Mouse (Mus musculus): Measurements from ENCODE around the gene Cbx4. TPM values are rescaled to one million over a fixed set of nuclear protein-coding genes. Genes with fewer than 3 reads are reported as not detected.
A peak's percentile ranks its signal among the peaks of the same experiment; 100 is the strongest.

Gene Cbx4
- polyA plus RNA-seq, 1 experiment from 2014 or later, result 12.7 TPM

- no peak overlapping the region for H3K4me2 ChIP-seq
- H3K9ac ChIP-seq, result peak overlapping the region; percentile 17; the same call in 1 of the 2 replicates
- ATAC-seq (ENCODE audit: low FRiP score), result no peak
- H3K4me1 ChIP-seq, result peaks cover 51% of the 10 kb centered on the region
- WGBS, result 43% methylated on average over 23 of the region's 23 CpGs
- no peaks in the 10 kb centered on the region for H3K36me3 ChIP-seq (replicated peaks)
- H3K27me3 ChIP-seq, result peaks cover 32% of the 10 kb centered on the region
- no peaks in the 10 kb centered on the region for H3K9me3 ChIP-seq
- 0 out of 2 replicates have a peak overlapping the region, but pooled peaks have one; percentile 0 for H3K27ac ChIP-seq
- no peak overlapping the region for H3K4me3 ChIP-seq (replicated peaks)
Observed at GRCm38 (mm10) chr11:119125929-119126861, 40.2 kb upstream of the Cbx4 start.

DNA sequence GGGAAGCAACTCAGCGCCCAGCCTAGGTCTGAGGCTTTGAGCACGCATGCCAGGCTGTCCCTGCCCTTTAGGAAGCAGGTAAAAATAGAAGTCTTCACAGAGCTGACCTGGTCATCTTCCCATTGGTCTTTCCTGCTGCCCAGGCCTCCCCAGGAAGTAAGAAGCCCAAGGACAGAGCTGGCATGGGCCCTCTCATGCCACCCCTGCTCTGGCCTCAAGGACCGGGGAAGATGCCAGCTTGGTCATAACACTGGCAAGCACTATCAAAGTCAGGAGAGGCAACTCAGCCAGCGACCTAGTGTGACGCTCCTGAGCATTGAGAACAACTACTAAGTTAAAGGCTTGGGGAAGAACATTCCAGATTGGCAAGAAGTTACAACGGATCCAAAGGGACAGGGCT is 38.5 kb upstream of the Cbx4 start:
- H3K4me1 ChIP-seq, result peaks cover 39% of the 10 kb centered on the region

DNA sequence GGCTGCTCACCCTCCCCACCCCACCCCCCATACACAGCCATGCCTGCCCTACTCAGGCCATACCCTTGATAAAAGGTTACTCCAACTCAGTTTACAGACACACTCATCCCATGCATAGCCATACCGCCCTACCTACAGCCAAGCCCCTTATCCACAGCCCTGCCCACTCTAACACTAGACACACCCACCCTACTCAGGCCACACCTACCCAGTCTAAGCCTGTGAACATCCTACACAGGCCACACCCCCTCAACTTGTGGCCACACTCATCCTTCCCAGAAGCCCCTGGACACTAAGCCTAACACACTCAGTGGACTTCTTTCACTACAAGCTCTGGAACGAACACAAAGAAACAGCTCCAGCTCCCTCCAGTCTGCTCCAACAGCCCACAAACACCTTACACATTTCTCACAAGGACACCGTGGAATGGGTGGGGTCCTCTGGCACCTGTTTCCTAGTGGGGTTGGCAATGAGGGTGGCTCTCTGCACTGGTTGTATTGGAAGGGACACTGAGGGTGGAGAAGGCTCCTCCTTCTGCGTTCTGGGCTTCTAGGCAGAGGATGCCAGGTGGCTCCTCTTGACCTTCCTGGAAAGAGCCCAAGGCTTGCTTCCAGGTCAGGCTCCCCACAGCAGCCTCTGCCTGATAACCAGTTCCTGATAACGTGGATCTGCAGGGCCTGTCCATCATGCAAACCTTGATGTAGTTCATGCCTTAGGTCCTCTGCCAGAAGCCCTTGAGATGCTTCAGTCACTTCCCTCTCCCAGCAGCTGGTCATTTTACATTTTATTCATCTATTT is 37.7 kb upstream of the Cbx4 start:
- 82% methylated on average over 5 of the region's 5 CpGs for WGBS
- H3K9me3 ChIP-seq, result no peaks in the 10 kb centered on the region
- no peak overlapping the region for H3K9ac ChIP-seq
- no peak overlapping the region for H3K4me2 ChIP-seq
- ATAC-seq (ENCODE audit: low FRiP score), result no peak
- no peak overlapping the region for H3K4me3 ChIP-seq (replicated peaks)
- peaks cover 36% of the 10 kb centered on the region for H3K4me1 ChIP-seq
- peaks cover 18% of the 10 kb centered on the region for H3K27me3 ChIP-seq
- no peaks in the 10 kb centered on the region for H3K36me3 ChIP-seq (replicated peaks)
- no peak overlapping the region for H3K27ac ChIP-seq

More for the DNA sequence above, 38.5 kb upstream of the Cbx4 start:
- Histone ChIP-seq H3K4me2 (no peak overlapping the region), H3K9ac (no peak overlapping the region), H3K27me3 (peaks cover 23% of the 10 kb centered on the region), H3K36me3 (replicated peaks) (no peaks in the 10 kb centered on the region), H3K4me3 (replicated peaks) (no peak overlapping the region), H3K9me3 (no peaks in the 10 kb centered on the region), H3K27ac (no peak overlapping the region)
- WGBS, result 89% methylated on average over 6 of the region's 6 CpGs
- no peak for ATAC-seq (ENCODE audit: low FRiP score)

- Histone ChIP-seq H3K4me1 (peaks cover 30% of the 10 kb centered on the region), H3K27ac (no peak overlapping the region), H3K36me3 (replicated peaks) (no peaks in the 10 kb centered on the region), H3K4me3 (replicated peaks) (no peak overlapping the region), H3K4me2 (no peak overlapping the region), H3K9me3 (no peaks in the 10 kb centered on the region), H3K9ac (no peak overlapping the region), H3K27me3 (peaks cover 13% of the 10 kb centered on the region)
- ATAC-seq (ENCODE audit: low FRiP score), result no peak
- WGBS, result 93% methylated on average over 5 of the region's 5 CpGs
Observed at GRCm38 (mm10) chr11:119122396-119122795, 36.4 kb upstream of the Cbx4 start.

- 20% methylated on average over 7 of the region's 7 CpGs for WGBS
Observed at GRCm38 (mm10) chr11:119118905-119119304, 32.9 kb upstream of the Cbx4 start.

GRCm38 (mm10) chr11:119117945-119118344 is 31.9 kb upstream of the Cbx4 start:
- Histone ChIP-seq H3K4me1 (peaks cover 19% of the 10 kb centered on the region), H3K9me3 (no peaks in the 10 kb centered on the region), H3K27ac (0 out of 2 replicates have a peak overlapping the region, but pooled peaks have one; percentile 22), H3K36me3 (replicated peaks) (no peaks in the 10 kb centered on the region), H3K4me2 (no peak overlapping the region), H3K27me3 (peaks cover 12% of the 10 kb centered on the region), H3K4me3 (replicated peaks) (no peak overlapping the region), H3K9ac (no peak overlapping the region)
- WGBS, result 59% methylated on average over 7 of the region's 7 CpGs
- no peak for ATAC-seq (ENCODE audit: low FRiP score)

More at GRCm38 (mm10) chr11:119118905-119119304, 32.9 kb upstream of the Cbx4 start:
- Histone ChIP-seq H3K27ac (peak overlapping the region; percentile 22; the same call in 1 of the 2 replicates), H3K36me3 (replicated peaks) (no peaks in the 10 kb centered on the region), H3K9me3 (no peaks in the 10 kb centered on the region), H3K4me3 (replicated peaks) (no peak overlapping the region), H3K4me2 (no peak overlapping the region), H3K9ac (no peak overlapping the region), H3K4me1 (peaks cover 19% of the 10 kb centered on the region), H3K27me3 (peaks cover 9% of the 10 kb centered on the region)
- peak; percentile 36; the same call in 1 of the 2 replicates for ATAC-seq (ENCODE audit: low FRiP score)

DNA sequence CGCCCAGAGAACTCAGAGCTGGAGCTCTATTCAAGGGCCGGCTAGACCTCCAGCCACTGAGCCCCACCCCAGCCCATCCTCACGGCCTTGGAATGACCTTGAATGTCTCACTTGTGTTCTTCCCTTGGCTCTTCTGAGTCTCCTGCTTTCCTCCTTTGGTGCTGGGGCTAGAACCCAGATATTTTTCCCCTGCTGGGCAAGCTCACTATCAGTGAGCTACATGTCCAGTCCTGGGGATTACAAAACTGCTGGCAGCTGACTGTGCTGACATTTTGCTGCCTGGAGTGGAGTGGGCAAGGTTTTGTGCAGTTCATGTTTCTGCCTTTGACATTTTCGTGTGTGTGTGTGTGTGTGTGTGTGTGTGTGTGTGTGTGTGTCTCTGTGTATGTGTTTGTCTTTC is 31.0 kb upstream of the Cbx4 start:
- Histone ChIP-seq H3K27me3 (peaks cover 16% of the 10 kb centered on the region), H3K9ac (no peak overlapping the region), H3K27ac (no peak overlapping the region)

GRCm38 (mm10) chr11:119112721-119113120 is 26.7 kb upstream of the Cbx4 start:
- Histone ChIP-seq H3K4me3 (replicated peaks) (no peak overlapping the region), H3K9ac (no peak overlapping the region), H3K4me2 (no peak overlapping the region), H3K27ac (no peak overlapping the region), H3K9me3 (no peaks in the 10 kb centered on the region), H3K36me3 (replicated peaks) (no peaks in the 10 kb centered on the region), H3K4me1 (0 out of 2 replicates have a peak, but pooled peaks cover 6% of the 10 kb centered on the region), H3K27me3 (peaks cover 19% of the 10 kb centered on the region)
- no peak for ATAC-seq (ENCODE audit: low FRiP score)

More for the DNA sequence above, 31.0 kb upstream of the Cbx4 start:
- Histone ChIP-seq H3K9me3 (no peaks in the 10 kb centered on the region), H3K4me3 (replicated peaks) (no peak overlapping the region), H3K4me2 (no peak overlapping the region), H3K4me1 (peaks cover 19% of the 10 kb centered on the region), H3K36me3 (replicated peaks) (no peaks in the 10 kb centered on the region)
- no peak for ATAC-seq (ENCODE audit: low FRiP score)
- 63% methylated on average over 4 of the region's 4 CpGs for WGBS

GRCm38 (mm10) chr11:119111345-119111744 is 25.3 kb upstream of the Cbx4 start:
- Histone ChIP-seq H3K4me3 (replicated peaks) (no peak overlapping the region), H3K4me1 (0 out of 2 replicates have a peak, but pooled peaks cover 6% of the 10 kb centered on the region), H3K27me3 (peaks cover 16% of the 10 kb centered on the region), H3K9ac (no peak overlapping the region), H3K36me3 (replicated peaks) (no peaks in the 10 kb centered on the region), H3K27ac (no peak overlapping the region), H3K9me3 (no peaks in the 10 kb centered on the region), H3K4me2 (no peak overlapping the region)
- ATAC-seq (ENCODE audit: low FRiP score), result no peak
- WGBS, result 13% methylated on average over 7 of the region's 7 CpGs

GRCm38 (mm10) chr11:119109415-119110071 is 23.5 kb upstream of the Cbx4 start:
- Histone ChIP-seq H3K4me2 (no peak overlapping the region), H3K9me3 (no peaks in the 10 kb centered on the region), H3K36me3 (replicated peaks) (no peaks in the 10 kb centered on the region), H3K4me1 (peaks cover 7% of the 10 kb centered on the region; the same call in 1 of the 2 replicates), H3K9ac (no peak overlapping the region), H3K4me3 (replicated peaks) (no peak overlapping the region), H3K27me3 (peaks cover 23% of the 10 kb centered on the region), H3K27ac (no peak overlapping the region)
- ATAC-seq (ENCODE audit: low FRiP score), result no peak
- 77% methylated on average over 9 of the region's 9 CpGs for WGBS

DNA sequence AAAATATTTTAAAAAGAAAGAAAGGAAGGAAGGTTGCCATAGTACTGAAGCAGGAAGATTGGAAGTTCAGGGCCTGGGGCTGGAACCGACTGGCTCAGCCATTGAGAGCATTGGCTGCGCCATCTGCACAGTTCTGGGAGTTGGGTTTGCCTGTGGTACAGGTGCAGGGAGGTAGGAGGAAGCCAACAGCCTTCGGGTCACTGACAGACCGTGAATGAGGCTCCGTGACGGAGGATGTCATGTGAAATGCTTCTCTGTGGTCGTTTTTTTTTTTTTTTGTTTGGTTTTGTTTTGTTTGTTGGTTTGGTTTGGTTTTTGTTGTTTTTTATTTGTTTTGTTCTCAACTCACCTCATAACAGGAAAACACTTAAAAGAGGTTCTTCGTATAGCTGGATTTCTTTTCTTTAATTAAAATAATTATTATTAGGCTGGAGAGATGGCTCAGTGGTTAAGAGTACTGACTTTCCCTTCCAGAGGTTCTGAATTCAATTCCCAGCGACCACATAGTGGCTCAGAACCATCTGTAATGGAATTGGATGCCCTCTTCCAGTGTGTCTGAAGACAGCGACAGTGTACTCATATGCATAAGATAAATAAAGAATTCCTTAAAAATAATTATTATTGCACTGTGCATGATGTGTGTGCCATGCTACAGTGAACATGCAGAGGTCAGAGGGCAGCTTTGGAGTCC is 22.7 kb upstream of the Cbx4 start:
- Histone ChIP-seq H3K27ac (no peak overlapping the region), H3K4me1 (peaks cover 7% of the 10 kb centered on the region; the same call in 1 of the 2 replicates), H3K9ac (no peak overlapping the region), H3K4me3 (replicated peaks) (no peak overlapping the region), H3K4me2 (no peak overlapping the region), H3K36me3 (replicated peaks) (no peaks in the 10 kb centered on the region), H3K27me3 (peaks cover 23% of the 10 kb centered on the region), H3K9me3 (no peaks in the 10 kb centered on the region)
- ATAC-seq (ENCODE audit: low FRiP score), result no peak
- WGBS, result 81% methylated on average over 10 of the region's 10 CpGs
